Mouse (Mus musculus): Measurements from ENCODE around the gene Psg28. TPM values are rescaled to one million over a fixed set of nuclear protein-coding genes. Genes with fewer than 3 reads are reported as not detected.
"Not testable (repeated sequence)": the region's sequence is repeated elsewhere in the genome, so short reads cannot be mapped to it uniquely, and the experiment has no call there.

The Psg28 gene
- not detected in 2 replicates for polyA plus RNA-seq (2012; rRNA removed)

DNA sequence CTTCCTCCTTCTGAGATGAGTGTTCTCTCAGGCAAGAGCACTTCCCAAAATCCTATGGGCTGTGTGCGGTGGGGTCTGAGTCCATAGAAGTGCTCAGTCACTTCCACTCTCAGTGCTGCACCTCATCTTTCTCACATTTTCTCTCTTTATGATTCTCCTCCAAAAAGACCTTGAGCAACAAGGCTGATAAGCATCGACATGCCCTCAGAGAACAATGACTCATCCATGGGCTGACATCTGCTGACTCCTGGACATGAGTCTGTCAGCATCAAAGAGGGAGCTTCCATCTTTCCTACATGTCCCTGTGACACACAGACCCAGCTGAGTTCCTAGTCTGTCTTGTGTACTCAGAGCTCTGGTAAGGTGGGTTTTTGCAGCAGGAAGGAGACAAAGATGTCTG, at the start of gene Psg28:
Psg28 (minus strand) TSS at position 101 of the 400 bp plus-strand sequence.
- not testable (repeated sequence) for H3K27me3 ChIP-seq (ENCODE audit: control insufficient read depth, insufficient read depth, low read length); H3K27ac ChIP-seq (ENCODE audit: insufficient read depth, low read length); H3K4me3 ChIP-seq (replicated peaks; ENCODE audit: insufficient read depth, low read depth, low read length); DNase-seq; H3K4me1 ChIP-seq (ENCODE audit: control insufficient read depth, insufficient read depth, low read length)
- WGBS, result 76% methylated on average over 2 of the region's 2 CpGs

DNA sequence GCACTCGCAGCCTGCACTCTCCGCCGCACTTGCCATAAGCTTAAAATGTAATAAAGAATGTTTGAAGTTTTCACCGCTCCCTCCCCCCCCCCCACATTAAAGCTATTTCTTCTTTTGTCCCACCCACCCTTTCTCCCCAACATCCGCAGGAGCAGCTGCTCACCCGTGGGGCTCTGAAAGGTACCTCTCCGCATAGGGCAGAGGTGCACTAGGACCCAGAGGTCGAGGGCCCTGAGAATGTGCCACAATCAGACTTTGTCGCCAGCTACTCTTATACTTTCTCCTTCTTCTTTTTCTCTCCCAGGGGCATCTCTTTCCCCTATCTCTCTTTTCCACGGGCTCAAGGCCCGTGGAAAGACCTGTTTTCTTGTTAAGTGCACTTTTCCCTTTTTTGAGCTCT, 28.4 kb downstream of the Psg28 start:
- no peak overlapping the region for H3K4me3 ChIP-seq (replicated peaks; ENCODE audit: insufficient read depth, low read depth, low read length)
- TF ChIP-seq CTCF (IDR thresholded peaks at IDR 0.05; ENCODE audit: borderline replicate concordance, insufficient read depth, low read depth, low read length) (no peak), POLR2A (IDR thresholded peaks at IDR 0.05; ENCODE audit: borderline replicate concordance, insufficient read depth, low read length) (no peak)
- H3K4me1 ChIP-seq (ENCODE audit: control insufficient read depth, insufficient read depth, low read length), result no peaks in the 10 kb centered on the region
- H3K27me3 ChIP-seq (ENCODE audit: control insufficient read depth, insufficient read depth, low read length), result no peaks in the 10 kb centered on the region
- DNase-seq, result no peak
- WGBS, result 40% methylated on average over 11 of the region's 11 CpGs
- no peak overlapping the region for H3K27ac ChIP-seq (ENCODE audit: insufficient read depth, low read length)

DNA sequence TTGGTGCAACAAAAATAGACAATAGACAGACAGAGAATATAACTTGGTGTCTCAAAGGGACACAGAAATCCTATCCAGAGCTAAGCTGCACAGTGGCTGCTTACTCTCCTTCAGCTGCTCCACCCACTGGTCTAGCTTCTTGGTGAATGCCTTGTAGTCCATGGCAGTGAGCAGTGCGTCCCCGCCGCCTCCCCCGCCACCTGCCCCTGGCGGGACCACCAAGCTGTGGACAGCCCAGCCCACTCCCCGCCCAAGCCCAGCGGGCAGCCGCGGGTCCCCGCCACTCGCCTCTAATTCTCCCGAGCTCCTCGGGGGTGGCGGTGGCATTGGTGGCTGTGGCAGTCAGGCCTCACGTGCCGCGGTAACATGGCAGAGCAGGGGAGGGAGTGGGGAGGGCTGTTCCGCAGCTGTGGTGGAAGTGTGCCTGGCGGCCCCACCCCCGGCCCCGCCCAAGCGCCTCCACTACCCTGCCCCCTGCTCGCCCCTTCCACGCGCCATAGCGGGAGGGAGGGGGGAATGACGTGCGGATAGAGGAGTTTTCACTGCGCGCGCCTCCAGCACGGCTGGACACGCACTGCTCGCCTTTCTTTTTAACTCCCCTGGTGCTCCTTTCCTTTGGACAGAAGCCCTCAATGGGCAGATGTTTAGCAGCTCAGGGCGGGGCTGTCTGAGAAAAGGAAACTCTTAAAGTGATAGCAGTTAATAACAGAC, 29.2 kb downstream of the Psg28 start:
- 33% methylated on average over 35 of the region's 35 CpGs for WGBS
- TF ChIP-seq CTCF (IDR thresholded peaks at IDR 0.05; ENCODE audit: borderline replicate concordance, insufficient read depth, low read depth, low read length) (no peak), POLR2A (IDR thresholded peaks at IDR 0.05; ENCODE audit: borderline replicate concordance, insufficient read depth, low read length) (no peak)
- H3K4me3 ChIP-seq (replicated peaks; ENCODE audit: insufficient read depth, low read depth, low read length), result no peak overlapping the region
- H3K27me3 ChIP-seq (ENCODE audit: control insufficient read depth, insufficient read depth, low read length), result no peaks in the 10 kb centered on the region
- peak in 1 of 2 experiments; percentile 7 for DNase-seq
- no peak overlapping the region for H3K27ac ChIP-seq (ENCODE audit: insufficient read depth, low read length)
- H3K4me1 ChIP-seq (ENCODE audit: control insufficient read depth, insufficient read depth, low read length), result no peaks in the 10 kb centered on the region

DNA sequence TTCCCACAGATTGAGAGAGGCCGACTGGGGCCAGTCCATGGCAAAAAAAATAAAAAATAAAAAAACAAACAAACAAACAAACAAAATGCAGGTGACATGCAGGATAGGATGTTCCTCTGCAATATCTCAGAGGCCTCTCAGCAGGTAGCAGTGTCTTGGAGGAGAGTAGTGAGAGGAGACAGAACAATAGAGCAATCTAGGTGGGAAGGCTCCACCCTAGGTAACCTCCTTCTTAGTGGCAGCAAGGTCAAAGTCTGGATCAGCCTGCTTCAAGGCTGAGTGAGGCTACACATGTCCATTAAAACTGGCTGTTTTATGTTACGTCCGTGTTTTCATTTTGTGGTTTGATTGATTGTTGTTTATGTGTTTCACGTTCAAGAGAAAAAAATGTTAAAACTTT, 40.4 kb downstream of the Psg28 start:
- 85% methylated on average over 4 of the region's 4 CpGs for WGBS
- H3K4me1 ChIP-seq (ENCODE audit: control insufficient read depth, insufficient read depth, low read length); H3K4me3 ChIP-seq (replicated peaks; ENCODE audit: insufficient read depth, low read depth, low read length); H3K27me3 ChIP-seq (ENCODE audit: control insufficient read depth, insufficient read depth, low read length); H3K27ac ChIP-seq (ENCODE audit: insufficient read depth, low read length); DNase-seq: not testable (repeated sequence)

- Histone ChIP-seq H3K4me1 (ENCODE audit: control insufficient read depth, insufficient read depth, low read length) (no peaks in the 10 kb centered on the region), H3K27me3 (ENCODE audit: control insufficient read depth, insufficient read depth, low read length) (no peaks in the 10 kb centered on the region), H3K4me3 (replicated peaks; ENCODE audit: insufficient read depth, low read depth, low read length) (no peak overlapping the region), H3K27ac (ENCODE audit: insufficient read depth, low read length) (no peak overlapping the region)
- 32% methylated on average over 2 of the region's 2 CpGs for WGBS
- no peak for DNase-seq
- no peak for TF ChIP-seq CTCF (IDR thresholded peaks at IDR 0.05; ENCODE audit: borderline replicate concordance, insufficient read depth, low read depth, low read length)
- TF ChIP-seq POLR2A (IDR thresholded peaks at IDR 0.05; ENCODE audit: borderline replicate concordance, insufficient read depth, low read length), result no peak
These were observed 53.5 kb downstream of the Psg28 start for GRCm38 (mm10) chr7:18378295-18378694.

Other genes with a start within 250 kb of the Psg28 start
- not detected in 2 replicates for gene Mill1, start 186.7 kb downstream of the Psg28 start, polyA plus RNA-seq (2012; rRNA removed)
- gene Psg18, start 77.0 kb downstream of the Psg28 start, polyA plus RNA-seq (2012; rRNA removed), result not detected in 2 replicates
- gene Psg26, start 52.1 kb upstream of the Psg28 start, polyA plus RNA-seq (2012; rRNA removed), result not detected in 2 replicates
- gene Psg25, start 100.2 kb upstream of the Psg28 start, polyA plus RNA-seq (2012; rRNA removed), result 0.03 TPM in 1 of 2 replicates, not detected in the other
- gene Psg27, start 135.3 kb upstream of the Psg28 start, polyA plus RNA-seq (2012; rRNA removed), result 0.05 TPM in 1 of 2 replicates, not detected in the other
- gene Psg23, start 184.5 kb upstream of the Psg28 start, polyA plus RNA-seq (2012; rRNA removed), result 0.05 TPM in 1 of 2 replicates, not detected in the other
- gene Psg21, start 224.7 kb upstream of the Psg28 start, polyA plus RNA-seq (2012; rRNA removed), result not detected in 2 replicates

Measured in cerebellum, adult 2 months (tissue).